Mouse (Mus musculus) forebrain, embryonic 14.5 days (tissue): ENCODE data around the gene Cct8. TPM values are rescaled to one million over a fixed set of nuclear protein-coding genes. Genes with fewer than 3 reads are reported as not detected.

Source experiments
- ATAC-seq: fragments of 200-750 bp; cut with Nextera tagmentation; 2 replicates; pipeline ENCODE4 v1.8.0; 2017; ENCODE audit warnings: mild to moderate bottlenecking, moderate library complexity
- DNase-seq: peaks from one replicate; pipeline ENCODE4 v3.0.0-alpha.2; 2015; ENCODE audit warnings: low spot score
- H3K27ac ChIP-seq: fragments of 300-500 bp; sonication (generic); 2 replicates; pipeline ENCODE4 v1.5.1; 2014; ENCODE audit warnings: low read depth, mild to moderate bottlenecking, control low read depth, low read length, moderate library complexity
- H3K27me3 ChIP-seq: fragments of 300-500 bp; sonication (generic); replicated peaks from 2 replicates; pipeline ENCODE4 v1.6.1; 2014; ENCODE audit warnings: low read length, control low read depth, mixed read lengths; ENCODE audit not compliant: control insufficient read depth, insufficient read depth
- H3K36me3 ChIP-seq: fragments of 300-500 bp; sonication (generic); 2 replicates; pipeline ENCODE4 v1.6.1; 2014; ENCODE audit warnings: low read length, control low read depth; ENCODE audit not compliant: control insufficient read depth, insufficient read depth
- H3K4me1 ChIP-seq: fragments of 300-500 bp; sonication (generic); 2 replicates; pipeline ENCODE4 v1.6.1; 2014; ENCODE audit warnings: antibody characterized with exemption, low read length, control low read depth; ENCODE audit not compliant: control insufficient read depth, insufficient read depth
- H3K4me2 ChIP-seq: fragments of 300-500 bp; sonication (generic); 2 replicates; pipeline ENCODE4 v1.6.1; 2014; ENCODE audit warnings: mild to moderate bottlenecking, control low read depth, low read length
- H3K4me3 ChIP-seq: fragments of 300-500 bp; sonication (generic); 2 replicates; pipeline ENCODE4 v1.5.1; 2014; ENCODE audit warnings: low read depth, low read length, control low read depth
- H3K9ac ChIP-seq: fragments of 300-500 bp; sonication (generic); 2 replicates; pipeline ENCODE4 v1.6.1; 2014; ENCODE audit warnings: mild to moderate bottlenecking, low read length, control low read depth, moderate library complexity
- H3K9me3 ChIP-seq: fragments of 300-500 bp; sonication (generic); replicated peaks from 2 replicates; pipeline ENCODE4 v1.6.1; 2016; ENCODE audit warnings: low read length, control low read depth, mixed read lengths; ENCODE audit not compliant: control insufficient read depth
- WGBS: fragments of 180-500 bp; shearing (Covaris S2); extraction: QIAGEN DNeasy Blood & Tissue Kit; methylation state at CpG from one replicate; pipeline ENCODE4 v1.1.7; 2014; 5-methylcytosine and 5-hydroxymethylcytosine counted together
- polyA plus RNA-seq: library from polyadenylated mRNA; unstranded; fragments of >200 nt; fragmentation: Nextera tagmentation; extraction: Ambion mirVana; gene quantifications from 2 replicates; pipeline ENCODE4 v1.2.1, GENCODE M21; 2014

The Cct8 gene
- polyA plus RNA-seq, 1 experiment from 2014 or later = 504 TPM

GRCm38 (mm10) chr16:87455180-87455611, 40.5 kb downstream of the Cct8 start:
- under 1% methylated on average over 38 of the region's 38 CpGs for WGBS
- peak overlapping the region; percentile 92 for H3K4me2 ChIP-seq
- peaks cover 12% of the 10 kb centered on the region for H3K4me1 ChIP-seq
- no peaks in the 10 kb centered on the region for H3K9me3 ChIP-seq
- peak; percentile 80 for ATAC-seq
- no peaks in the 10 kb centered on the region for H3K27me3 ChIP-seq
- peak; percentile 22 for DNase-seq
- H3K27ac ChIP-seq = peak overlapping the region; percentile 48; the same call in 1 of the 2 replicates
- peak overlapping the region; percentile 91 for H3K4me3 ChIP-seq
- peak overlapping the region; percentile 80 for H3K9ac ChIP-seq
- peaks cover 9% of the 10 kb centered on the region; the same call in 1 of the 2 replicates for H3K36me3 ChIP-seq

GRCm38 (mm10) chr16:87454419-87455179, 41.1 kb downstream of the Cct8 start, which contains the start of gene Usp16:
Usp16 (plus strand) TSS chr16:87454703.
- DNase-seq (peak; percentile 96), ATAC-seq (peak; percentile 99)
- H3K9ac ChIP-seq = peak within 1 kb of the TSS; percentile 80
- peaks cover 6% of the 10 kb centered on the region; the same call in 1 of the 2 replicates for H3K36me3 ChIP-seq
- no peaks in the 10 kb centered on the region for H3K27me3 ChIP-seq
- H3K9me3 ChIP-seq = no peaks in the 10 kb centered on the region
- peak within 1 kb of the TSS; percentile 48; the same call in 1 of the 2 replicates for H3K27ac ChIP-seq
- peak within 1 kb of the TSS; percentile 92 for H3K4me2 ChIP-seq
- H3K4me1 ChIP-seq = peaks cover 12% of the 10 kb centered on the region
- peak within 1 kb of the TSS; percentile 91 for H3K4me3 ChIP-seq
- WGBS = 10% methylated on average over 43 of the region's 45 CpGs

- no peak for ATAC-seq
Measured at GRCm38 (mm10) chr16:87453226-87453625, 42.4 kb downstream of the Cct8 start.

GRCm38 (mm10) chr16:87445528-87445927, 50.1 kb downstream of the Cct8 start:
- no peak overlapping the region for H3K27ac ChIP-seq
- 94% methylated on average over 3 of the region's 3 CpGs for WGBS
- no peaks in the 10 kb centered on the region for H3K36me3 ChIP-seq
- no peak for ATAC-seq
- H3K4me1 ChIP-seq = peaks cover 8% of the 10 kb centered on the region
- no peak overlapping the region for H3K9ac ChIP-seq
- H3K4me2 ChIP-seq = no peak overlapping the region
- H3K4me3 ChIP-seq = no peak overlapping the region
- H3K9me3 ChIP-seq = no peaks in the 10 kb centered on the region
- no peak for DNase-seq
- H3K27me3 ChIP-seq = no peaks in the 10 kb centered on the region

More at GRCm38 (mm10) chr16:87453226-87453625, 42.4 kb downstream of the Cct8 start:
- WGBS = 89% methylated on average over 2 of the region's 2 CpGs
- Histone ChIP-seq H3K36me3 (no peaks in the 10 kb centered on the region), H3K9ac (no peak overlapping the region), H3K4me1 (peaks cover 12% of the 10 kb centered on the region), H3K9me3 (no peaks in the 10 kb centered on the region), H3K27me3 (no peaks in the 10 kb centered on the region), H3K4me3 (no peak overlapping the region), H3K27ac (no peak overlapping the region), H3K4me2 (no peak overlapping the region)
- no peak for DNase-seq

GRCm38 (mm10) chr16:87445110-87445509, 50.6 kb downstream of the Cct8 start:
- ATAC-seq (no peak), DNase-seq (no peak)
- Histone ChIP-seq H3K36me3 (no peaks in the 10 kb centered on the region), H3K4me1 (peaks cover 8% of the 10 kb centered on the region), H3K27me3 (no peaks in the 10 kb centered on the region), H3K9ac (no peak overlapping the region), H3K4me2 (no peak overlapping the region), H3K27ac (no peak overlapping the region), H3K9me3 (no peaks in the 10 kb centered on the region), H3K4me3 (no peak overlapping the region)

GRCm38 (mm10) chr16:87444071-87444470, 51.6 kb downstream of the Cct8 start:
- no peaks in the 10 kb centered on the region for H3K9me3 ChIP-seq
- H3K27me3 ChIP-seq = no peaks in the 10 kb centered on the region
- H3K4me3 ChIP-seq = no peak overlapping the region
- H3K4me1 ChIP-seq = peaks cover 11% of the 10 kb centered on the region
- H3K9ac ChIP-seq = no peak overlapping the region
- DNase-seq = no peak
- no peak overlapping the region for H3K4me2 ChIP-seq
- no peak for ATAC-seq
- no peaks in the 10 kb centered on the region for H3K36me3 ChIP-seq
- 52% methylated on average over 1 of the region's 1 CpGs for WGBS
- H3K27ac ChIP-seq = no peak overlapping the region

GRCm38 (mm10) chr16:87443245-87443644, 52.4 kb downstream of the Cct8 start:
- Histone ChIP-seq H3K9me3 (no peaks in the 10 kb centered on the region), H3K4me2 (no peak overlapping the region), H3K27me3 (no peaks in the 10 kb centered on the region), H3K36me3 (no peaks in the 10 kb centered on the region), H3K27ac (no peak overlapping the region), H3K4me3 (no peak overlapping the region), H3K9ac (no peak overlapping the region), H3K4me1 (peaks cover 11% of the 10 kb centered on the region)
- no peak for DNase-seq
- no peak for ATAC-seq

GRCm38 (mm10) chr16:87442291-87442690, 53.4 kb downstream of the Cct8 start:
- WGBS = 55% methylated on average over 5 of the region's 5 CpGs

GRCm38 (mm10) chr16:87441089-87441488, 54.6 kb downstream of the Cct8 start:
- Histone ChIP-seq H3K9me3 (no peaks in the 10 kb centered on the region), H3K9ac (peak overlapping the region; percentile 75), H3K27ac (no peak overlapping the region), H3K4me2 (peak overlapping the region; percentile 84), H3K4me3 (peak overlapping the region; percentile 53), H3K4me1 (peaks cover 11% of the 10 kb centered on the region), H3K27me3 (no peaks in the 10 kb centered on the region), H3K36me3 (no peaks in the 10 kb centered on the region)
- no peak for ATAC-seq
- peak; percentile 22 for DNase-seq
- WGBS = 24% methylated on average over 9 of the region's 9 CpGs

More at GRCm38 (mm10) chr16:87442291-87442690, 53.4 kb downstream of the Cct8 start:
- no peak overlapping the region for H3K27ac ChIP-seq
- H3K36me3 ChIP-seq = no peaks in the 10 kb centered on the region
- no peak overlapping the region for H3K4me2 ChIP-seq
- no peak for ATAC-seq
- H3K4me3 ChIP-seq = no peak overlapping the region
- H3K4me1 ChIP-seq = peaks cover 11% of the 10 kb centered on the region
- H3K9ac ChIP-seq = no peak overlapping the region
- H3K9me3 ChIP-seq = no peaks in the 10 kb centered on the region
- no peak for DNase-seq
- no peaks in the 10 kb centered on the region for H3K27me3 ChIP-seq
